Comparison of ENCODE assay signal across 10 mouse cellular contexts in genomic region chr8:128416896-128417295, GRCm38 (mm10). TPM values are rescaled to one million over a fixed set of nuclear protein-coding genes. Genes with fewer than 3 reads are reported as not detected.
DNase-seq lines count a peak whose midpoint lies in the region; ATAC-seq and TF ChIP-seq lines count a peak whose summit lies in the region.
"Had no signal": no experiment of that assay in that cellular context is flagged by ENCODE, and none has a peak within 500 bp of the region (broad histone marks: within the 10 kb centered on the region; RNA-seq: fewer than 3 reads in every experiment).

No protein-coding gene starts in this region.

- H3K36me3 ChIP-seq in heart, embryonic 14.5 days (ENCODE audit: control insufficient read depth, insufficient read depth, low read length), result peaks cover 35% of the 10 kb centered on the region
- 0 out of 2 replicates have a peak, but pooled peaks cover 3% of the 10 kb centered on the region for H3K36me3 ChIP-seq in midbrain, embryonic 13.5 days
- H3K36me3 ChIP-seq in midbrain, embryonic 11.5 days (ENCODE audit: control insufficient read depth, insufficient read depth, low read length), result no peaks in the 10 kb centered on the region
- no peaks in the 10 kb centered on the region for H3K36me3 ChIP-seq in neural tube, embryonic 12.5 days

- no peak for TF ChIP-seq POLR2A in embryonic fibroblast, embryonic 13.5 days (IDR thresholded peaks at IDR 0.05; ENCODE audit: low read depth, low read length)

- H3K9me3 ChIP-seq in heart, embryonic 14.5 days (ENCODE audit: control insufficient read depth, low read length), result no peaks in the 10 kb centered on the region
- no peaks in the 10 kb centered on the region for H3K9me3 ChIP-seq in midbrain, embryonic 13.5 days
- no peaks in the 10 kb centered on the region for H3K9me3 ChIP-seq in midbrain, embryonic 11.5 days (ENCODE audit: control insufficient read depth, low read length)
- no peaks in the 10 kb centered on the region for H3K9me3 ChIP-seq in neural tube, embryonic 12.5 days

- H3K27ac ChIP-seq in heart, embryonic 14.5 days (replicated peaks in 1 of 2; ENCODE audit: control insufficient read depth in 1 of 2, insufficient read depth in 1 of 2, low read depth in 2 of 2, low read length in 2 of 2), result peak overlapping the region in 1 of 2 experiments; percentile 87; a peak in 2 of 4 replicates
- peak overlapping the region; percentile 80 for H3K27ac ChIP-seq in midbrain, embryonic 13.5 days
- no peak overlapping the region for H3K27ac ChIP-seq in midbrain, embryonic 11.5 days (ENCODE audit: low read depth, low read length)
- H3K27ac ChIP-seq in embryonic fibroblast, embryonic 13.5 days (ENCODE audit: insufficient read depth, low read length), result peak overlapping the region; percentile 35; the same call in 1 of the 2 replicates
- 0 out of 2 replicates have a peak overlapping the region, but pooled peaks have one; percentile 0 for H3K27ac ChIP-seq in neural tube, embryonic 12.5 days

- TF ChIP-seq CTCF in embryonic fibroblast, embryonic 13.5 days (IDR thresholded peaks at IDR 0.05; ENCODE audit: borderline replicate concordance, insufficient read depth, low read length), result no peak

- H3K4me2 ChIP-seq in heart, embryonic 14.5 days (ENCODE audit: low read length), result peak overlapping the region; percentile 40
- no peak overlapping the region for H3K4me2 ChIP-seq in midbrain, embryonic 13.5 days (replicated peaks)
- no peak overlapping the region for H3K4me2 ChIP-seq in midbrain, embryonic 11.5 days
- no peak overlapping the region for H3K4me2 ChIP-seq in neural tube, embryonic 12.5 days (replicated peaks)

- 45% methylated on average over 2 of the region's 2 CpGs for WGBS in heart, embryonic 14.5 days
- 73% methylated on average over 2 of the region's 2 CpGs for WGBS in midbrain, embryonic 13.5 days
- WGBS in midbrain, embryonic 11.5 days, result 88% methylated on average over 2 of the region's 2 CpGs
- WGBS in neural tube, embryonic 12.5 days, result 27% methylated on average over 2 of the region's 2 CpGs

- H3K27me3 ChIP-seq in heart, embryonic 14.5 days (ENCODE audit: control insufficient read depth, insufficient read depth, low read length), result no peaks in the 10 kb centered on the region
- H3K27me3 ChIP-seq in midbrain, embryonic 13.5 days, result no peaks in the 10 kb centered on the region
- no peaks in the 10 kb centered on the region for H3K27me3 ChIP-seq in midbrain, embryonic 11.5 days (ENCODE audit: control insufficient read depth, insufficient read depth, low read length)
- no peaks in the 10 kb centered on the region for H3K27me3 ChIP-seq in neural tube, embryonic 12.5 days (replicated peaks)

- DNase-seq in heart, postnatal 4 days, result no peak
- no peak for DNase-seq in midbrain, embryonic 11.5 days (ENCODE audit: low spot score, missing footprints)
- DNase-seq in cerebellum, postnatal 36 days, result no peak
- no peak for DNase-seq in layer of hippocampus, adult 9-10 months (ENCODE audit: low spot score)
- DNase-seq: cerebellum, postnatal 25 days had no signal

- H3K4me1 ChIP-seq in heart, embryonic 14.5 days (ENCODE audit: control insufficient read depth in 2 of 2, insufficient read depth in 2 of 2, low read length in 2 of 2), result peaks cover 24 to 53% of the 10 kb centered on the region in 2 experiments
- peaks cover 36% of the 10 kb centered on the region for H3K4me1 ChIP-seq in midbrain, embryonic 13.5 days (replicated peaks)
- peaks cover 7% of the 10 kb centered on the region; the same call in 1 of the 2 replicates for H3K4me1 ChIP-seq in midbrain, embryonic 11.5 days (ENCODE audit: control insufficient read depth, insufficient read depth, low read length)
- peaks cover 10% of the 10 kb centered on the region for H3K4me1 ChIP-seq in embryonic fibroblast, embryonic 13.5 days (ENCODE audit: control insufficient read depth, insufficient read depth, low read length)
- peaks cover 32% of the 10 kb centered on the region for H3K4me1 ChIP-seq in neural tube, embryonic 12.5 days

- H3K4me3 ChIP-seq in heart, embryonic 14.5 days (ENCODE audit: control insufficient read depth in 1 of 2, insufficient read depth in 1 of 2, low read depth in 1 of 2, low read length in 2 of 2), result no peak overlapping the region
- H3K4me3 ChIP-seq in midbrain, embryonic 13.5 days (replicated peaks), result no peak overlapping the region
- H3K4me3 ChIP-seq in midbrain, embryonic 11.5 days (ENCODE audit: low read depth, low read length), result no peak overlapping the region
- no peak overlapping the region for H3K4me3 ChIP-seq in embryonic fibroblast, embryonic 13.5 days (ENCODE audit: insufficient read depth, low read length)
- no peak overlapping the region for H3K4me3 ChIP-seq in neural tube, embryonic 12.5 days

- H3K9ac ChIP-seq in heart, embryonic 14.5 days (ENCODE audit: low read length), result 0 out of 2 replicates have a peak overlapping the region, but pooled peaks have one; percentile 22
- no peak overlapping the region for H3K9ac ChIP-seq in midbrain, embryonic 13.5 days (replicated peaks)
- no peak overlapping the region for H3K9ac ChIP-seq in midbrain, embryonic 11.5 days (ENCODE audit: low read length)
- H3K9ac ChIP-seq in neural tube, embryonic 12.5 days, result no peak overlapping the region

- no peak for ATAC-seq in heart, embryonic 14.5 days (ENCODE audit: insufficient number of reproducible peaks, insufficient read depth, low FRiP score, low read depth)
- no peak for ATAC-seq in midbrain, embryonic 13.5 days
- no peak for ATAC-seq in midbrain, embryonic 11.5 days (ENCODE audit: low FRiP score)
- peak; percentile 41; the same call in 1 of the 2 replicates for ATAC-seq in neural tube, embryonic 12.5 days (ENCODE audit: low FRiP score, low read depth)
- ATAC-seq: intestine, postnatal 0 days had no signal

RNA-seq across cellular contexts. Expression of gene Nrp1, which starts 58.5 kb away (rescaled TPM):
- 126 and 127 TPM in 2 replicates for polyA plus RNA-seq in heart, embryonic 14.5 days (2014; fragmentation: Nextera tagmentation; extraction: Ambion mirVana)
- 100 to 1,000 TPM; 153 to 156 TPM for total RNA-seq in heart, postnatal 4 days (2021)
- 52.5 and 58.9 TPM in 2 replicates for polyA plus RNA-seq in midbrain, embryonic 13.5 days (2015; fragmentation: Nextera tagmentation; extraction: Ambion mirVana)
- polyA plus RNA-seq in midbrain, embryonic 11.5 days (2014; fragmentation: Nextera tagmentation; extraction: Ambion mirVana), result 20.3 and 21.4 TPM in 2 replicates
- 121 and 194 TPM in 2 replicates for polyA plus RNA-seq in embryonic fibroblast, embryonic 13.5 days (2011; ENCODE audit: insufficient read length, low read depth, missing spikeins)
- 105 and 117 TPM in 2 replicates for polyA plus RNA-seq in neural tube, embryonic 12.5 days (2016; fragmentation: Nextera tagmentation; extraction: Ambion mirVana)
